Mouse (Mus musculus): ENCODE measurements at regions not wholly inside any gene's neighbourhood (a gene's known extent, or its start where the extent isn't known, plus 50 kb on each side); places are given as distances from the start of the nearest gene placed in this dataset.

GRCm38 (mm10) chr9:35328503-35328902 is 60.8 kb downstream of the Rpusd4 start:
- Histone ChIP-seq H3K27ac (ENCODE audit: low read depth, low read length) (no peak overlapping the region), H3K36me3 (ENCODE audit: insufficient read depth, low read length) (no peaks in the 10 kb centered on the region), H3K9me3 (ENCODE audit: low read length) (no peaks in the 10 kb centered on the region), H3K9ac (replicated peaks; ENCODE audit: low read length, poor library complexity, severe bottlenecking) (no peak overlapping the region), H3K27me3 (ENCODE audit: insufficient read depth, low read length) (peaks cover 23% of the 10 kb centered on the region), H3K4me1 (ENCODE audit: insufficient read depth, low read length) (peaks cover 4% of the 10 kb centered on the region), H3K4me3 (ENCODE audit: low read depth, low read length) (no peak overlapping the region), H3K4me2 (ENCODE audit: low read depth, low read length, poor library complexity, severe bottlenecking) (no peak overlapping the region)
- no peak for DNase-seq (ENCODE audit: low spot score)
- no peak for ATAC-seq (ENCODE audit: low FRiP score)
- no peak for TF ChIP-seq CTCF (IDR thresholded peaks at IDR 0.05)
- 82% methylated on average over 6 of the region's 6 CpGs for WGBS

GRCm38 (mm10) chr9:35330386-35330785 is 62.7 kb downstream of the Rpusd4 start:
- Histone ChIP-seq H3K36me3 (ENCODE audit: insufficient read depth, low read length) (no peaks in the 10 kb centered on the region), H3K27ac (ENCODE audit: low read depth, low read length) (no peak overlapping the region), H3K4me3 (ENCODE audit: low read depth, low read length) (no peak overlapping the region), H3K27me3 (ENCODE audit: insufficient read depth, low read length) (peaks cover 27% of the 10 kb centered on the region), H3K4me1 (ENCODE audit: insufficient read depth, low read length) (peaks cover 4% of the 10 kb centered on the region), H3K9me3 (ENCODE audit: low read length) (no peaks in the 10 kb centered on the region), H3K4me2 (ENCODE audit: low read depth, low read length, poor library complexity, severe bottlenecking) (no peak overlapping the region), H3K9ac (replicated peaks; ENCODE audit: low read length, poor library complexity, severe bottlenecking) (no peak overlapping the region)
- TF ChIP-seq CTCF (IDR thresholded peaks at IDR 0.05) = no peak
- 73% methylated on average over 2 of the region's 2 CpGs for WGBS
- DNase-seq (ENCODE audit: low spot score) (no peak), ATAC-seq (ENCODE audit: low FRiP score) (no peak)

GRCm38 (mm10) chr9:35331241-35331680 is 63.6 kb downstream of the Rpusd4 start:
- no peak overlapping the region for H3K27ac ChIP-seq (ENCODE audit: low read depth, low read length)
- no peaks in the 10 kb centered on the region for H3K36me3 ChIP-seq (ENCODE audit: insufficient read depth, low read length)
- no peak overlapping the region for H3K4me2 ChIP-seq (ENCODE audit: low read depth, low read length, poor library complexity, severe bottlenecking)
- H3K9ac ChIP-seq (replicated peaks; ENCODE audit: low read length, poor library complexity, severe bottlenecking) = no peak overlapping the region
- ATAC-seq (ENCODE audit: low FRiP score) (peak; percentile 68), DNase-seq (ENCODE audit: low spot score) (peak; percentile 93)
- H3K4me1 ChIP-seq (ENCODE audit: insufficient read depth, low read length) = peaks cover 4% of the 10 kb centered on the region
- TF ChIP-seq CTCF (IDR thresholded peaks at IDR 0.05) = no peak
- peaks cover 27% of the 10 kb centered on the region for H3K27me3 ChIP-seq (ENCODE audit: insufficient read depth, low read length)
- H3K9me3 ChIP-seq (ENCODE audit: low read length) = no peaks in the 10 kb centered on the region
- 11% methylated on average over 7 of the region's 7 CpGs for WGBS
- H3K4me3 ChIP-seq (ENCODE audit: low read depth, low read length) = no peak overlapping the region

GRCm38 (mm10) chr9:35332688-35333630 is 65.3 kb downstream of the Rpusd4 start:
- no peak for ATAC-seq (ENCODE audit: low FRiP score)
- Histone ChIP-seq H3K9ac (replicated peaks; ENCODE audit: low read length, poor library complexity, severe bottlenecking) (no peak overlapping the region), H3K4me2 (ENCODE audit: low read depth, low read length, poor library complexity, severe bottlenecking) (no peak overlapping the region), H3K36me3 (ENCODE audit: insufficient read depth, low read length) (no peaks in the 10 kb centered on the region), H3K27ac (ENCODE audit: low read depth, low read length) (no peak overlapping the region), H3K9me3 (ENCODE audit: low read length) (no peaks in the 10 kb centered on the region), H3K4me1 (ENCODE audit: insufficient read depth, low read length) (peaks cover 4% of the 10 kb centered on the region), H3K4me3 (ENCODE audit: low read depth, low read length) (no peak overlapping the region), H3K27me3 (ENCODE audit: insufficient read depth, low read length) (peaks cover 20% of the 10 kb centered on the region)
- no peak for TF ChIP-seq CTCF (IDR thresholded peaks at IDR 0.05)
- WGBS = 64% methylated on average over 11 of the region's 11 CpGs
- no peak for DNase-seq (ENCODE audit: low spot score)

GRCm38 (mm10) chr9:35333631-35334005 is 66.0 kb downstream of the Rpusd4 start:
- TF ChIP-seq CTCF (IDR thresholded peaks at IDR 0.05) = no peak
- 76% methylated on average over 8 of the region's 8 CpGs for WGBS
- peaks cover 20% of the 10 kb centered on the region for H3K27me3 ChIP-seq (ENCODE audit: insufficient read depth, low read length)

GRCm38 (mm10) chr9:35334536-35334935 is 66.9 kb downstream of the Rpusd4 start:
- WGBS = 56% methylated on average over 5 of the region's 5 CpGs
- Histone ChIP-seq H3K4me2 (ENCODE audit: low read depth, low read length, poor library complexity, severe bottlenecking) (no peak overlapping the region), H3K36me3 (ENCODE audit: insufficient read depth, low read length) (no peaks in the 10 kb centered on the region), H3K9me3 (ENCODE audit: low read length) (no peaks in the 10 kb centered on the region), H3K27ac (ENCODE audit: low read depth, low read length) (no peak overlapping the region), H3K27me3 (ENCODE audit: insufficient read depth, low read length) (peaks cover 16% of the 10 kb centered on the region), H3K4me1 (ENCODE audit: insufficient read depth, low read length) (peaks cover 4% of the 10 kb centered on the region), H3K9ac (replicated peaks; ENCODE audit: low read length, poor library complexity, severe bottlenecking) (no peak overlapping the region), H3K4me3 (ENCODE audit: low read depth, low read length) (no peak overlapping the region)
- no peak for ATAC-seq (ENCODE audit: low FRiP score)
- no peak for DNase-seq (ENCODE audit: low spot score)
- TF ChIP-seq CTCF (IDR thresholded peaks at IDR 0.05) = no peak

More at GRCm38 (mm10) chr9:35333631-35334005, 66.0 kb downstream of the Rpusd4 start:
- H3K36me3 ChIP-seq (ENCODE audit: insufficient read depth, low read length) = no peaks in the 10 kb centered on the region
- DNase-seq (ENCODE audit: low spot score) (no peak), ATAC-seq (ENCODE audit: low FRiP score) (no peak)
- H3K27ac ChIP-seq (ENCODE audit: low read depth, low read length) = no peak overlapping the region
- no peak overlapping the region; the same call in 1 of the 2 replicates for H3K9ac ChIP-seq (replicated peaks; ENCODE audit: low read length, poor library complexity, severe bottlenecking)
- H3K9me3 ChIP-seq (ENCODE audit: low read length) = no peaks in the 10 kb centered on the region
- H3K4me3 ChIP-seq (ENCODE audit: low read depth, low read length) = no peak overlapping the region
- H3K4me2 ChIP-seq (ENCODE audit: low read depth, low read length, poor library complexity, severe bottlenecking) = no peak overlapping the region
- H3K4me1 ChIP-seq (ENCODE audit: insufficient read depth, low read length) = peaks cover 4% of the 10 kb centered on the region
